Mouse (Mus musculus): ENCODE data around the gene Ugp2.

Gene Ugp2

GRCm38 (mm10) chr11:21371122-21371806 lies at the start of gene Ugp2:
Gene Ugp2 (minus strand): TSS chr11:21371201.
- DNase-seq (ENCODE audit: low spot score): peak; percentile 97

GRCm38 (mm10) chr11:21414911-21415381 lies 43.9 kb upstream of the Ugp2 start:
- peak; percentile 20 for DNase-seq (ENCODE audit: low spot score)

GRCm38 (mm10) chr11:21406668-21407067 lies 35.7 kb upstream of the Ugp2 start:
- DNase-seq (ENCODE audit: low spot score): no peak

GRCm38 (mm10) chr11:21406141-21406540 lies 35.1 kb upstream of the Ugp2 start:
- DNase-seq (ENCODE audit: low spot score): no peak

- no peak for DNase-seq (ENCODE audit: low spot score)
Measured at GRCm38 (mm10) chr11:21403877-21404276, 32.9 kb upstream of the Ugp2 start.

GRCm38 (mm10) chr11:21402481-21403254 lies 31.7 kb upstream of the Ugp2 start:
- no peak for DNase-seq (ENCODE audit: low spot score)

- no peak for DNase-seq (ENCODE audit: low spot score)
Measured at GRCm38 (mm10) chr11:21401248-21401647, 30.2 kb upstream of the Ugp2 start.

GRCm38 (mm10) chr11:21399186-21399681 lies 28.2 kb upstream of the Ugp2 start:
- no peak for DNase-seq (ENCODE audit: low spot score)

- DNase-seq (ENCODE audit: low spot score): peak; percentile 13
Measured at GRCm38 (mm10) chr11:21398464-21398863, 27.5 kb upstream of the Ugp2 start.

- no peak for DNase-seq (ENCODE audit: low spot score)
Measured at GRCm38 (mm10) chr11:21386790-21387189, 15.8 kb upstream of the Ugp2 start.

- DNase-seq (ENCODE audit: low spot score): no peak
Measured at GRCm38 (mm10) chr11:21374096-21374495, 3.1 kb upstream of the Ugp2 start.

- peak; percentile 86 for DNase-seq (ENCODE audit: low spot score)
Measured at GRCm38 (mm10) chr11:21370399-21371121, 441 bp downstream of the Ugp2 start.

GRCm38 (mm10) chr11:21369248-21370016 lies 1.6 kb downstream of the Ugp2 start:
- no peak for DNase-seq (ENCODE audit: low spot score)

GRCm38 (mm10) chr11:21368466-21368865 lies 2.5 kb downstream of the Ugp2 start:
- DNase-seq (ENCODE audit: low spot score): no peak

- DNase-seq (ENCODE audit: low spot score): no peak
Measured at GRCm38 (mm10) chr11:21363144-21363940, 7.7 kb downstream of the Ugp2 start.

- DNase-seq (ENCODE audit: low spot score): no peak
Measured at GRCm38 (mm10) chr11:21351296-21351695, 19.7 kb downstream of the Ugp2 start.

- DNase-seq (ENCODE audit: low spot score): no peak
Measured at GRCm38 (mm10) chr11:21348890-21349289, 22.1 kb downstream of the Ugp2 start.

GRCm38 (mm10) chr11:21346020-21346419 lies 25.0 kb downstream of the Ugp2 start:
- no peak for DNase-seq (ENCODE audit: low spot score)

GRCm38 (mm10) chr11:21343490-21343889 lies 27.5 kb downstream of the Ugp2 start:
- no peak for DNase-seq (ENCODE audit: low spot score)

- DNase-seq (ENCODE audit: low spot score): no peak
Measured at GRCm38 (mm10) chr11:21339088-21339487, 31.9 kb downstream of the Ugp2 start.

- no peak for DNase-seq (ENCODE audit: low spot score)
Measured at GRCm38 (mm10) chr11:21337855-21338254, 33.1 kb downstream of the Ugp2 start.
